Mouse (Mus musculus): ENCODE results near the gene Slc35g3. TPM values are rescaled to one million over a fixed set of nuclear protein-coding genes. Genes with fewer than 3 reads are reported as not detected.

The Slc35g3 gene
- not detected for total RNA-seq (2021)

DNA sequence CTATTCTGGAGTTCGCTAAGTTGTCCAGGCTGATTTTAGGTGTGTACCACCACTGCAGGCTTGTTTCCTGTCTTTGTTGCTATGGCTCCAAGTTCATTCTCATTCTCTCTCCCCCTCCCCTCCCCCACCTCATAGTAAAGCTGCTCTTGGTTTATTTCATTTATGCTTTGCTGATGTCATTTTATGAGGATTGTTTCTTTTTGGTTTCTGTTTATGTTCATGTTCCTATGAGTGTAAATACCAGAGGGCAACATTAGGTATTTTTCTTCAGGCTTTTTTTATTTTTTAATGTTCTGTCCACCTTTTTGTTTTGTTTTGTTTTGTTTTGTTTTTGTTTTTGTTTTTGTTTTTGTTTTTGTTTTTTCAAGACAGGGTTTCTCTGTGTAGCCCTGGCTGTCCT, at the start of gene Slc35g3:
Slc35g3 (minus strand) TSS at position 101 of the 400 bp plus-strand sequence.
- intact Hi-C loops (cut with DNase I) = no loop called here
- no peak for DNase-seq (ENCODE audit: extremely low spot score in 1 of 2, low spot score in 2 of 2)

DNA sequence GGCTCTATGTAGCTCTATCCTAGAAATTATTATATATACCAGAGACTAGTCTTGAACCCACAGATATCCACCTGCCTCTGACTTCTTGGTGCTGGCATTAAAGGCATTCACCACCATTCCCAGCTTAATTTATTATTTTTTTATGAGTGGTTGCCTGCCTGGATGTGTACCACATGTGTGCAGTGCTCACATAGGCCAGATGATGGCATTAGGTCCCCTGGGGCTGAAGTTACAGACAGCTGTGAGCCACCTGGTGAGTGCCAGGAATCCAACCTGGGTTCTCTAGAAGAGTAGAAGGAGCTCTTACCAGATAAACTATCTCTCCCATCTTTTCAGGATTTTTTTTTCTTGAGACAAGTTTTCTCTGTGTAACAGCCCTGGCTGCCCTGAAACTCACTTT, 48.5 kb upstream of the Slc35g3 start:
- intact Hi-C loops (cut with DNase I) = no loop called here

DNA sequence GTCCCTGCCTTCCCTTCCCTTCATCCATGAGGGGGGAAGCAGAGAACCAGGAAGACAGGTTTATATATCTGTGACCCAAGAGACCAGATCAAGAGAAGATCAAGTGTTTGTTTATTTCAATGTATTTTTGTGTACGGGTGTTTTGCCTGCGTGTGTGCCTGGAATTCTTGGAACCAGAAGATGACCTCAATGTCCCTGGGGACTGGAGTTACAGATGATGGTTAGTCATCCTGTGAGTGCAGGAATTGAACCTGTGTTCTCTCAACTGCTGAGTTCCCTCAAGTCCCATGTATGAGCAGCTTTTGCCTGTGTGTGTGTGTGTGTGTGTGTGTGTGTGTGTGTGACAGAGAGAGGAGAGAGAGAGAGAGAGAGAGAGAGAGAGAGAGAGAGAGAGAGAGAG, 45.9 kb upstream of the Slc35g3 start:
- no peak for DNase-seq (ENCODE audit: extremely low spot score in 1 of 2, low spot score in 2 of 2)
- intact Hi-C loops (cut with DNase I) = no loop called here

More for the DNA sequence above, 48.5 kb upstream of the Slc35g3 start:
- no peak for DNase-seq (ENCODE audit: extremely low spot score in 1 of 2, low spot score in 2 of 2)

DNA sequence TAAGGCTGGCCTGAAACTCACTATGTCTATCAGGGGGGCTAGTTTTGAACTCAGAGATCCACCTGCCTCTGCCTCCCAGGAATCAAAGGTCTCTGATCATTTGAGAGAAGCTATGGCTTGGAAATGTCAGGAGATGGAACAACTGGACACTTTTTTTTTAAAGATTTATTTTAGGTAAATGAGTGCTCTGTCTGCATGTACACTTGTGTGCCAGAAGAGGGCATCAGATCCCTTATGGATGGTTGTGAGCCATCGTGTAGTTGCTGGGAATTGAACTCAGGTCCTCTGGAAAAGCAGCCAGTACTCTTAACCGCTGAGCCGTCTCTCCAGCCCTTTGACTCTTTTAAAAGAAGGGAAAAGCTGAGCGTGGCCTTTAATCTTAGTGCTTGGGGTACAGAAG, 44.6 kb upstream of the Slc35g3 start:
- no peak for DNase-seq (ENCODE audit: extremely low spot score in 1 of 2, low spot score in 2 of 2)
- intact Hi-C loops (cut with DNase I) = no loop called here

DNA sequence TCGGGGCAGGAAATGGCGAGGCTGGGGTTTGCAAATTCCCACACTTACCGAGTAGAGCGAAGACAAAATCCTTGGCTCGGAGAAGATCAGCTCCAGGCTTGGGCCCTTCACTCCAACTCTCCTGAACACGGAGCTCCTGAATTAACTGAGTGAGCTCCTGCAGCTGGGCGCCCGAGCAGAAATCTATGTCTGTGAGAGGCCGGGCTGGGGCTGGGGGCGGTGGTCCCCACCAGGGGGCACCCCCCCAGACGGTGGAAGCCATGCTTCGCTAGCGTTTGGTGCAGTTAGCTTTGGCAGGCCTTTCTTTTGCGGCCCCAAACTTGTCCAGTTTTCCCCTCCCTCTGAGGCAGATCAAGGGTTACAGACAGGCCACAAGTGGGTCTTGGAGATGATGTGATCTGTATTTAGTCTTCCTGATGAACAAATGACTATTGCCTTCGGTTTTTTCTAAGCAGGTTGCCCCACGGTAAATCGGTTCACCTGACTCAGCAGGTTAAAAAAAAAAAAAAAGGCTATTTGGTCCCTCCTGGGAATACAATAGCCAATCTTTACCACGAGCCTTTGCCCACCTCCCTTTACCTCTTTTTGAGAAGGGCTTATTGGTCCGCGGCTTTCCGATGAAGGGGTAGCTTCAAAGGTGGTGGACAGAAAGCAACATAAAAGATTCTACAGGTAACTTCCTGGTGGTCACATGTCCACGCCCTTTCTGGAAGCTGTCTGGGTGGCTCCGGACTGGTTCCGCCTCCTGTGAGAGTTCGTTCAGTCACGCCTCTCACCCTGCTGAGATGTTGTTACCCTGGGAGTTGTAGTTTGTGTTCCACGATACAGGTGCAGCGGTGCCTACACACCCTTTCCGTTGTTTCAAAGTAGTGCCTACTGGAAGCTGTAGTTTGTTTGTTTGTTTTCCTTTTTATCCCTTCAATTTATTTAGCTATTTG, 43.5 kb upstream of the Slc35g3 start, which contains the start of gene Tmem102:
Tmem102 (minus strand) TSS at position 653 of the 938 bp plus-strand sequence.
- no peak for DNase-seq (ENCODE audit: extremely low spot score in 1 of 2, low spot score in 2 of 2)

DNA sequence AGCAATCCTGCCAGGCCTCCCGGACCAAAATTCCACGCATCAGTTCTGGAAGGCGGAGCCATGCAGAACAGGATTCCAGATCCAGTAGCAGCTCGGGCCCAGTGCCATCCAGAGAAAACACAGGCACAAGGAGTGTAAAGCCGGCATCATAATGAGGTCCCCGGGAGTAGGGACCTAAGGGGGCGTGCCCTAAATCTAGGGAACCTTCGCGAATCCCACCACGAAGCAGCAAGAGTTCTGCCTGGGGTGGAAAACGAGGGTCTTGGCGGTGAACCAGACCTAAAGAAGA, 42.8 kb upstream of the Slc35g3 start:
- intact Hi-C loops (cut with DNase I) = loop anchor here (5.0 kb wide), 2 partner anchors 33 to 73 kb away; partner anchors contain the start of genes Nlgn2, Tmem256 and Tmem95
- no peak for DNase-seq (ENCODE audit: extremely low spot score in 1 of 2, low spot score in 2 of 2)

More for the DNA sequence above, 43.5 kb upstream of the Slc35g3 start, which contains the start of gene Tmem102:
- intact Hi-C loops (cut with DNase I) = loop anchor here (5.0 kb wide), 2 partner anchors 32 to 72 kb away; partner anchors contain the start of genes Nlgn2, Tmem256 and Tmem95

DNA sequence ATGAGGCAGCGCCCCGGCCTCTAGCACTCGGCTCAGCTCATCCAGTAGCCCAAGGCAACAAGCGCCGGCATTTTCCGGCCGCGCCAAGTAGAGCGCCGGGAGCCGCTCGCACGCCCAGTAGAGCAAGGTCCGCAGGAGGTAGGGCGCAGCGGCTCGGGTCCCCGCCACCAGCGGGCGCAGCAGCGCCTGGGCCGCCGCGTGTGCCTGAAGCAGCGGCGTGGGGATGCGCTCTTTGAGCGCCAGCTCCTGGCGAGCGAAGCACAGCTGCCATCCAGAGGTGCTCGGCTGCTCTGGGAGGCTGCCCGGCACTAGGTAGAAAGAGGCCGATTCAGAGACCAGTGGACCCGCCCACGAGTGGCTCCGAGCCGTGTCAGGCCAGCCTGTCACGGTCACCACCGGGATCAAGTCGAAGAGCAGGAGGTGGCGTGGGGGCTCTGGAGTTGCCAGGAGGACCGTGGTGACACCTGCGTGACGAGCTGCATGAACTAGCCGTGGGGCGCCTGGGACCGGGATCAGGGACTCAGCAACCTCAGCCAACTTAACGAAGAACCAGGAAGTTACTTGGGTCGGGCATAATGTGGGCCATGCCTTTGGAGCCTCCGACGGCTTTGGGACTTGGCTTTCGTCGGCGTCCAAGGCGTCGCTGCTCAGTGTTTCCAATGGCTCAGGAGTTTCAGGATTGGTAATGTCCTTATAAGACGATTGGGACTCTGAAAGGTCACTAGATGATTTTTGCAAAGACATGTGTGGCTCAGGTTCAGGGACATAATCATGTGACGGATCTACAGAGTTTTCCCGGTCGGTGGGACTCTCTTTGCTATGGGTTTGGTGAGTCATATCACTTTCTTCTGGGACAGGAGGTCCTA, 42.3 kb upstream of the Slc35g3 start:
- DNase-seq (ENCODE audit: extremely low spot score in 1 of 2, low spot score in 2 of 2) = peak; percentile 50 to 81
- intact Hi-C loops (cut with DNase I) = loop anchor here (2.0 to 5.0 kb wide), 3 partner anchors 33 to 73 kb away; partner anchors contain the start of genes Nlgn2, Polr2a, Tmem256 and Tmem95

DNA sequence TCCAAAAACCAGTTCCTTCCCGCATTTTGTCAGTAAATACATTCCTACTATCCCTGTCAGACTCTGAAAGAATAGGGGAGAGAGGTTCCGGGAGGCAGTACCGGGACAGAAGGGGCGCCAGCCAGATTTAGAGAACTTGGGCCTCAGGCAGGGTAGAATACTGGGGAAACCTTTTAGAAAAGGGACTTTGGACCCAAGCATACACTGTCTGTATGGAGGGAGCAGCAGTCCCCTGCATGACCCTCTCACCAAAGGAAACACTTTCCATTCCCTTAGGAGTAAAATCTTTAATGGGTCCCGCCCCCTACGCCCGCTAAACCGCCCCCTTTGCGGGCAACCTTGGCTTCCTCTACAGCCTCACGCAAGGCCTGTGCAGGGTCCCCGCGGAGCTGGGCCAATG, 41.6 kb upstream of the Slc35g3 start:
- DNase-seq (ENCODE audit: extremely low spot score in 1 of 2, low spot score in 2 of 2) = no peak

DNA sequence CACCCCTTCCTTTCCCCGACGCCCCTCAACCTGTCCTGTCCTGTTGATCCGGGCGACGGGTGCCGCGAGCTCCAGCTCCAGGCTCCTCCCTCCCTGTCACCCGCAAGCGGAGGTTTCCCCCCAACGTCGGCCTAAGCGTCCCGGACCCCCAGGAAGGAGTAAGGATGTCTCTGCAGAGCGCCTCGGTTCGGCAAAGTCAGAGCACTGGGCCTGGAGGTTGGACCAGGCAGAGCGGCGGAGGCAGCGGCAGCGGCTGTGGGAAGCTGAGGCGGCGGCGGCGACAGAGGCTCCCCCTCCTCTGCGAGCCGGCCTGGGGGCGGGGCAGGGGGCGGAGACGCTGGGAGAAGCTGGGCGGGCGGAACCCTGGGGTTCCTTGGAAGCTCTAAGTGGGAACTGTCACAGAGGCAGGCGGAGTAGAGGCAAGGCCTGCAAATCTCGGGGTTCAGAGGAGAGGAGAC, 40.9 kb upstream of the Slc35g3 start:
- DNase-seq (ENCODE audit: extremely low spot score in 1 of 2, low spot score in 2 of 2) = peak; percentile 77 to 92
- intact Hi-C loops (cut with DNase I) = loop anchor here (2.0 to 5.0 kb wide), 3 partner anchors 35 to 75 kb away; partner anchors contain the start of genes Nlgn2, Polr2a, Tmem256 and Tmem95

More for the DNA sequence above, 41.6 kb upstream of the Slc35g3 start:
- intact Hi-C loops (cut with DNase I) = loop anchor here (2.0 to 5.0 kb wide), 3 partner anchors 34 to 74 kb away; partner anchors contain the start of genes Nlgn2, Polr2a, Tmem256 and Tmem95

DNA sequence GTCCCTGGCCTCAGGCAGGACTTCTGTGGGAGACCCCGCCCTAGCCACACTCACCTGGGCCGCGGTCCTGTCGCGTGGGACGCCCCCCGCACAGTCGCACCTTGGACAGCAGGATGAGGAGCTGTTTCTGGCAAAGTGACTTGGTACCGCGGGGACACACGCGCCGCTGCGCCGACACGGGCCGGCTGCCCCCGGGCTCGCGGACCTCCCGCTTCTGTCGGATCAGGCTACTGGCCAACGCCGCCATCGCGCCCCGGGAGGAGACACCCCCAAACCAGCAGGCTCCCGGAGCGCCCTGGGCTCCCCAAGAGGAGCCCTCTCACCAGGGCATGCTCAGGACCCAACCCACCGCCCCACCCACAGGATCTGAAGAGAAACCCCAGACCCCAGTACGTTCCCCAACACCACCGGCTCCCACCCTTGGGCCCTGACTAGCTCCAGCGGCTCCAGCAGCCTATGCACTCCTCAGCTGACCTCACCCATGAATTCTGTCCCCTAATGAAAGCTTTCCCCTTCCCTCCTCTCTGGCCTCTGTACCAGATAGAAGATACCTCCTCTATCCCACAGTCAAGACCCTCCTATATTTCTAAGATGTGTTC, 39.7 kb upstream of the Slc35g3 start, which contains the start of gene Fgf11:
Fgf11 (minus strand) TSS at position 479 of the 599 bp plus-strand sequence.
- intact Hi-C loops (cut with DNase I) = loop anchor here (5.0 kb wide), 2 partner anchors 36 to 76 kb away; partner anchors contain the start of genes Nlgn2, Tmem256 and Tmem95

DNA sequence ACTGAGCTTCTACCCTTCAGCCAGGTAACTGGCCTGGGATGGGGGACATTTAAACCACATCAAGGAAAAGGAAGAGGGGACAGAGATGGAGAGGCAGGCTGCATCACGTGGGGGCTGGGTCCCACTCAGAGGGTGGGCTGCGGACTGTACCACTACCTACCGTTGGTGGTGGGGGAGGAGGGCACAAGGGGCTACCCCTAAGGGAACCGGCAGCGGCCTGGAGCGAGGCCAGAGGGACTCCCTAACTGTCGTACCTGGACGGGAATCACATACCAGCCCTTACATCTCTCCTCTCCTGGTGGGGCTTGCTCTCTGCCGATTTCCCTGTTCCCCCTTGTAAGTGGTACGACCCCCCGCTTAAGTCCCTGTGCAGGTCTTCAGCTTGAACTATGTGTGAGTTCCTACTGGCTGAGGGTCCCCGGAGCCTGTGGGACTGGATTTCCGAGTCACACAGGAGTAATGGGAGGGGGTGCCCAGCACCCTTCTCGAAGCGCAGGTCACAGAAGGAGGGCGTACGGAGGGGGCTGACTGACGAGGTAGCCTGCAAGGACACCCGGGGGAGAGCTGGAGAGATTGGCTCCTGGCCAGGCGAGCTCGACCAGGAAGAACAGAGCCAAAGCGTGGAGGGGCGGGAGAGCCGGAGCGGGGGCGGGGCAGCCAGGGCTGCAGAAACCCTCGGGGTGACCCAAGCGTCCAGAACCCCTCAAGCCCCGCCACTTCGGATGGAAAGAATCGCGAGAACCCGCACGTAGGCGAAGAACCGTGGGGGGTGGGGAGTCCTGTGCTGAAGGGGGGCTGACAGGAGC, 38.8 kb upstream of the Slc35g3 start:
- intact Hi-C loops (cut with DNase I) = loop anchor here (5.0 kb wide), 2 partner anchors 37 to 77 kb away; partner anchors contain the start of genes Nlgn2, Tmem256 and Tmem95
- peak; percentile 68 to 90 for DNase-seq (ENCODE audit: extremely low spot score in 1 of 2, low spot score in 2 of 2)

More for the DNA sequence above, 39.7 kb upstream of the Slc35g3 start, which contains the start of gene Fgf11:
- peak in 1 of 2 experiments; percentile 60 for DNase-seq (ENCODE audit: extremely low spot score in 1 of 2, low spot score in 2 of 2)

DNA sequence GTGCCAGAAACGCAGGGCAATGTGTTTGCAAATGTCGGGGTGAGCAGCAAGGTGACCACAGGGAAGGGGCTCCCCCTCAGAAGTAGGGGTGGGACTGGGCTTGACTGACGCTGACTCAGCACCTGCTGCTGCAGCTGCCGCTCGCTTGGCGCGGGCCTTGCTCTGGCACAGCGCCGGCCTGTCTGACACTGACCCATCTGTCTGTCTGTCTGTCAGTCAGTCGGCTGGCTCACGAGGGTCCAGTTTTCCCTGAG, 38.3 kb upstream of the Slc35g3 start:
- DNase-seq (ENCODE audit: extremely low spot score in 1 of 2, low spot score in 2 of 2) = peak in 1 of 2 experiments; percentile 83
- intact Hi-C loops (cut with DNase I) = loop anchor here (5.0 kb wide), 2 partner anchors 37 to 77 kb away; partner anchors contain the start of genes Nlgn2, Tmem256 and Tmem95

DNA sequence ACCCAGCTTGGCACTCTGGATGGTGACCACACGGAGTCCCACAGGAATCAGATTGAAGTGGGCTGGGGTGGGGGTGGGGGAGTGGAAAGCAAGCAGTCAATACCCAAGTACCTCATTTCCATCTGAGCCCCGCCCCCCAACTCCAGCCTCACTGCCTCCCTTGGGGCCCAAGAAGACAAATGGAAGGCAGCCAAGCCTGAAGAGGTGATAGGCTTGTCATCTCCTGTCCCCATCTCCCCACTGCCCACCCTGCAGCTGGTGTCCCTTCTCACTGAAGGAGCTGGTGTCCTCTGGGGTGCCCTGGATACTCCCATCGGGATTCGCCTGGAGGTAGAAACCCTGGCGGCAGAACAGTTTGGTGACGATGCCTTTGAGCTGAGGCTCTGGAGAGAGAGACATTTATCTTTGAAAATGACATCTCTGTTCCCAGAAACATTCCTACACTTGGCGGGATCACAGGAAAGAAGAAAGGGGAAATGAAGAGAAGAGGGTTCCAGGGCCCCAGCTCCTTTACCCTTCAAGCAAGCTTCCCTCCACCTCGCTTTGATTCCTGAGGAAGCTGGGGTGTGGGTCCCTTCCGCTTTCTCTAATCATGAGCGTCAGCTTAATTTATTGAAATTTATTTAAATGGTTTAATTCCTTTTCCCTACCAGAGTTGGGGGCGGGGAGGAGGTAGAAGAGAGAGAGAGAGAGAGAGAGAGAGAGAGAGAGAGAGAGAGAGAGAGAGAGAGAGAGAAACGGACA, 37.8 kb upstream of the Slc35g3 start:
- peak in 1 of 2 experiments; percentile 68 for DNase-seq (ENCODE audit: extremely low spot score in 1 of 2, low spot score in 2 of 2)
- intact Hi-C loops (cut with DNase I) = loop anchor here (5.0 kb wide), 2 partner anchors 38 to 78 kb away; partner anchors contain the start of genes Nlgn2, Tmem256 and Tmem95

DNA sequence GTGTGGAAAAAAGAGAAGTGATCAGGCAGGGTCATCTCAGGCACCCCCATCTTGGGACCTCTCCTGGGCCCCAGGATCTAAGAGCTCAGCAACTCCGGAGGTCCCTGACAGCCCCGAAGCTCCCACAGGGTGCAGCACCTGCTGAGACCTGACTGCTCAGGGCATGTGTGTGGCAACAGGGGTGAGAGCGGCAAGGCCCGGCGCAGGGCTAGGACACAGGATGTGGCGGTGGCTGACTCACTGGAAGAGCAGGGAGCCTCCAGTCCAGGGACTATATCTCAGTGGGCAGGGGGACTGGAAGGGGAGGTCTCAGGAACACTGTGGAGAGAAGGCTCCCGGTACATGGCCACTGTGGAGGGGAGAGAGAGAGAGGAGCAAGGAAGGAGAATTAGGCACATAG, 36.2 kb upstream of the Slc35g3 start:
- intact Hi-C loops (cut with DNase I) = no loop called here

DNA sequence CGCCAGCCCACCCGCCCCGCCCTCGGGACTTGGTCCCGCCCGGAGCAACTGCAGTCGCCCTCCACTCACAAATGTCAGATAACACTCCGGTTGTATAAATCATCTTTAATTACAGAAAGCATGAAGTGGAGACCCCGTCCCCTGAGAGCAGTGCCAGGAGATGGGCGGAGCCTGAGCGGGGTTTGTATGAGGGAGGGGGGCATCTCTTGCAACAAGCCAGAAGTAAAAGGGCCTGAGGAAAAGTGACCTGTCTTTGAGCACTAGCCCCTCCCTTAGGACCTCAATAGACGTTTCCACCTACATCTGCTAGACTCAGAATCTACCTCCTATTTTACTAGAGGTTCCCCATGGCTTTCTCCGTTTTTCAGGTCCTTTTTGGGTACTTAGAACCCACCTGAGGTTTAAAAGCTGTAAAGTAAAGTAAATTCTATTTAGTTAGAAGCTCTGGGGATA, 34.2 kb upstream of the Slc35g3 start:
- DNase-seq (ENCODE audit: extremely low spot score in 1 of 2, low spot score in 2 of 2) = no peak
- intact Hi-C loops (cut with DNase I) = no loop called here

More for the DNA sequence above, 36.2 kb upstream of the Slc35g3 start:
- DNase-seq (ENCODE audit: extremely low spot score in 1 of 2, low spot score in 2 of 2) = no peak

DNA sequence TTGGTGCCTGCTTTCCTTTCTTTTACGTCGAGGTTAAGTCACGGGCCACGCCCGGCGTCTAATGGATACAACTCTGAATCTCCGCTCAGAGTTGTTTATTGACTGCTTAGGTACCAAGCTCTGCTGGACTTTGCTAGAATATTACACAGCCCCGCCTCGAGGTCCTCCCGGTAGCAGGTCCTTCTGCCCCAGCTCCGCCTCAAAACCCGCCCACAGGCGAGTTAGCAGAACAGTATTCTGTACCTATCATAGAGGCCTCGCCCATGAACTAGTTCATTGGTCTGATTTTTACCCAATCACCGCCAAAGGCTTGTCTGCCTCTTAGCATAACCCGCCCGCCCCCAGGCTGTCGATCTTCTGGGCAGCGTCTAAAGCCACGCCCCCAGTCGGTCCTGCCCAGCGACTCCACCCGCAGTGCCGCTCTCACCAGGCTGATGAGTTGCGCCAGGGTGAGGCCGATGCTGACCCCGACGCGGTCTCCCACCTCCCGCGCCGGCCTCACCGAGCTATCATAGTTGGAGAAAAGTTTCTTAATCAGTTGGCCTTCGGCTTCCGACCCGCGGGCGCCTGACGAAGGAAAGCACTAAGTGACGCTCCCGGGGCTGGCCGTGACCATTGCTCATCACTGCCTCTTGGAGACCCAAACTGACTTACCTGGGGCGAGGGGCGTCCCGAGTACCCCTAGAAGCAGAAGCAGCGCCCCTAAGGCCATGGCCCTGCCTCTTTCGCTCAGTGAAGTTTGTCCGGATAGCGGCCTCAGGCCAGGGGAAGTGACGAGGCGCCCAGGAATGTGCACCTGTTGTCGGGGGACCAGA, 33.6 kb upstream of the Slc35g3 start, which contains the start of gene Chrnb1:
Chrnb1 (minus strand) TSS at position 776 of the 815 bp plus-strand sequence.
- peak; percentile 92 to 95 for DNase-seq (ENCODE audit: extremely low spot score in 1 of 2, low spot score in 2 of 2)
- intact Hi-C loops (cut with DNase I) = no loop called here
